Mouse (Mus musculus) heart, postnatal 0 days (tissue): Measurements from ENCODE around the gene Tmem59.

Experiments
- CTCF ChIP-seq: IDR thresholded peaks from 2 replicates; pipeline ENCODE4 v1.5.1; 2016; ENCODE audit warnings: antibody characterized with exemption, control low read depth, low read depth
- EP300 ChIP-seq: IDR thresholded peaks from 2 replicates; pipeline ENCODE4 v1.6.1; 2016; ENCODE audit warnings: antibody characterized with exemption, low read depth

- TF ChIP-seq CTCF (no peak), EP300 (no peak)
These were observed 48.8 kb upstream of the Tmem59 start for GRCm38 (mm10) chr4:107129373-107129772.
